Mouse (Mus musculus) layer of hippocampus, adult 2 months (tissue): Measurements from ENCODE around the gene Atp6v1c2. TPM values are rescaled to one million over a fixed set of nuclear protein-coding genes. Genes with fewer than 3 reads are reported as not detected.
A peak's percentile ranks its signal among the peaks of the same experiment; 100 is the strongest.

Source experiments
- DNase-seq, 2 experiments: peaks; one replicate each; pipeline ENCODE4 v3.0.0; 2022; ENCODE audit warnings: low spot score in 2 of 2
- H3K27ac ChIP-seq: fragments of 200-600 bp; 2 replicates; pipeline ENCODE4 v1.8.1; 2022
- H3K4me3 ChIP-seq: fragments of 200-600 bp; 2 replicates; pipeline ENCODE4 v1.8.1; 2022; ENCODE audit warnings: mild to moderate bottlenecking
- CTCF ChIP-seq: fragments of 200-600 bp; conservative IDR thresholded peaks from 2 replicates; pipeline ENCODE4 v1.8.1; 2022; ENCODE audit warnings: antibody characterized with exemption, mild to moderate bottlenecking, moderate library complexity
- microRNA-seq, 2 experiments: library from miRNA; unstranded; fragments of <30 nt; microRNA quantifications; one replicate each; pipeline ENCODE4 v1.2.0; 2021
- total RNA-seq, 2 experiments: library from RNA; stranded (reverse); gene quantifications; 2 replicates each; pipeline ENCODE4 v1.2.3; 2021

Gene Atp6v1c2
- total RNA-seq, 2 experiments from 2014 or later = 3.9 to 4.0 TPM

DNA sequence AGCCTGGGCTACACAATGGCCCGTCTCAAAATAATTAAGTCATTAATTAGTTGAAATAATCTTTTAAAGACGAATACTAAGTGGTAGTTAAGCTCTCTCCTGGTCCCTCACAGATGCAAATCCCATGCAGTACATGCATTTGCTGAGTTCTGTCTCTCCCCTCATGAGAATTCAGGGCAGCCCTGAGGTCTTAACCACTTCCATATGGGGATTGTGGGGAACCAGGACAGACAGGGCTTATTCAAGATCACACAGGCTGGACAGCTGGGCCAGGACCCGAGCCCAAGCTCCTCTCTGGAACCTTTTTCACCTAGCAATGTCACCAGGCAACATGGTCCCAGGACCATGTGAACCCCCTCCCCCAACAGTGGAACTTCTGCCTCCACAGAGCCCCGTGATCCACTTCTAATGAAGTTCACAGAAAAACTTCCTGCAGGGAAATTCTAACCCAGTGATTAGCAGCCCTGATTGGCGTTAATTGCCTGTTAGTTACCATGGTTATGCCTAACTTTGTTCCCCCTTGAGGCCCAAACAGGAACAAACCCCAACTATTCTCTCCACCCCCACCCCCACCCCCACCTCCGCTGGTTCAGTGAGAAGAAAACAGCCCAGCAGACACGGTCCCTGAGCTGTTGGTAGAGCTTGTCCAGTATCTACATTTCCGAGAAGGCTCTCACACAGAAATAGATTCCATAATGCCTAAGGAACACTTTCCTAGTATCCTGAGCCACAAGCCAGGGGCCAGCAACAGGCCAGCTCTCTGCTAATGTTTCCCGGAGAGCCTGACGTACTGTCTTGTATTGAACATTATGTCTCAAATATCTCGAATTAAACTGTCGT lies 90.4 kb downstream of the Atp6v1c2 start:
- DNase-seq = peak in 1 of 2 experiments; percentile 11
- H3K27ac ChIP-seq = peak overlapping the region; percentile 77
- peak; percentile 33 for TF ChIP-seq CTCF
- H3K4me3 ChIP-seq = no peak overlapping the region

DNA sequence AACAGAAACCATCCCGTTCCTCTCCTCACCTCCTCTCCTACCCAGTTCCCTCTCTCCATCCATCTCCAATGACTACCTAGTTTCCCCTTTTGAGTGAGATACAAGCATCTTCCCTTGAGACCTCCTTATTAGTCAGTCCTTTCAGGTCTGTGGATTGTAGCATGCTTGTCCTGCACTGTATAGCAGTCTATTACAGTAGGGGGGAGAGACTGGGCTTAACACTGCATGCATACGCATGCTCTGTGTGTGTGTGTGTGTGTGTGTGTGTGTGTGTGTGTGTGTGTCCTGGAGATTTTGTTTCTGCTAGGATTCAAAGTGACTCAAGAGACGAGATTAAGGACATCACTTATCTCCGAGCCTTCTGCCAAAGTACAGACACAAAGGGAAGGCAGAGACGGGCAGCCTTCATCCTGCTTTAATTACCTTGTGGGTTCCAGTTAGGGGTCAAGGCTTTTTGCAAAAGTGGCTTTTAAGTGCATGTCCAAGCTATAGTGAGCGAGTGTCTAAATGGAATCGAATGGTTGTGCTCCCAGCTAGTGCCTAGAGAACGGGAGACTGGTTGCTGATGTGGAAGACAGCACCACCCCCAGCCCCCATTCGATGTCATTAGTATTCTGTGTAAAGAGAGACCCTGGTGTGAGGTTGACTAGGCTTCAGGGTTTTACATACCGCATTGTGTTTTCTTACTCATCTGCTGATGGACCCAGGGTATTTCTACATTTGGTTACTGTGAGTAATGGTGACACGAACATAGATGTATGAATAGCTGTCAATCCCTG lies 93.4 kb downstream of the Atp6v1c2 start:
- DNase-seq = no peak
- no peak overlapping the region for H3K27ac ChIP-seq
- TF ChIP-seq CTCF = no peak
- H3K4me3 ChIP-seq = no peak overlapping the region

Small RNA genes lying within 50 kb of the gene (microRNA-seq; reads per million reads assigned to microRNA genes)
- 1.3 to 2.2 reads per million in 2 experiments for gene Mir3066

Other genes with a start within 250 kb of the Atp6v1c2 start
- gene Kcnf1, start 152.5 kb downstream of the Atp6v1c2 start, total RNA-seq = 10 to 100 TPM; 36.5 to 36.8 TPM
- gene Pdia6, start 62.8 kb downstream of the Atp6v1c2 start, total RNA-seq = 100 to 1,000 TPM; 122 to 139 TPM
- gene Nol10, start 19.1 kb upstream of the Atp6v1c2 start, total RNA-seq = 10 to 100 TPM; 19.7 to 20.7 TPM
- gene Odc1, start 215.4 kb upstream of the Atp6v1c2 start, total RNA-seq = 10 to 100 TPM; 78.3 to 80.4 TPM